Mouse (Mus musculus) CH12.LX (cell line): ENCODE results near the gene Vill. TPM values are rescaled to one million over a fixed set of nuclear protein-coding genes. Genes with fewer than 3 reads are reported as not detected.

Experiments used
- DNase-seq: peaks from one replicate; pipeline ENCODE4 v3.0.0-alpha.2; 2013; ENCODE audit errors: extremely low read depth
- H3K27ac ChIP-seq: 2 replicates; pipeline ENCODE4 v1.5.1; 2012; ENCODE audit warnings: low read depth, mild to moderate bottlenecking, control low read depth, moderate library complexity; ENCODE audit not compliant: insufficient read depth
- H3K27me3 ChIP-seq: replicated peaks from 2 replicates; pipeline ENCODE3; 2012; ENCODE audit warnings: inconsistent platforms
- H3K36me3 ChIP-seq, 2 experiments: replicated peaks in 1 of 2; 2 replicates each; pipeline versions ENCODE3 to v1.6.1; 2012; ENCODE audit warnings: inconsistent platforms in 1 of 2, low read length in 1 of 2, mild to moderate bottlenecking in 1 of 2, mixed read lengths in 1 of 2, moderate library complexity in 1 of 2; ENCODE audit not compliant: control insufficient read depth in 1 of 2, insufficient read depth in 1 of 2
- H3K4me1 ChIP-seq, 2 experiments: 2 replicates each; pipeline ENCODE4 v1.6.1; 2012; ENCODE audit warnings: inconsistent platforms in 1 of 2, moderate library complexity in 1 of 2; ENCODE audit not compliant: insufficient read depth in 2 of 2, control insufficient read depth in 1 of 2
- H3K4me2 ChIP-seq: 2 replicates; pipeline ENCODE4 v1.6.1; 2012; ENCODE audit warnings: low read depth, mild to moderate bottlenecking, control low read depth; ENCODE audit not compliant: poor library complexity, insufficient read depth, severe bottlenecking
- H3K4me3 ChIP-seq, 3 experiments: fragments of 150-350 bp in 1 of 3; sonication (generic) in 1 of 3; replicated peaks in 1 of 3; 2 replicates each; pipeline versions ENCODE3 to v1.5.1; 2011 to 2012; ENCODE audit warnings: low read depth in 2 of 3, low read length in 2 of 3, mild to moderate bottlenecking in 2 of 3, moderate library complexity in 2 of 3, control low read depth in 1 of 3, improper control_type of control experiment in 1 of 3, inconsistent platforms in 1 of 3, mixed read lengths in 1 of 3; ENCODE audit not compliant: poor library complexity in 1 of 3
- H3K79me2 ChIP-seq: replicated peaks from 2 replicates; pipeline ENCODE4 v1.6.1; 2012; ENCODE audit warnings: mild to moderate bottlenecking, moderate library complexity; ENCODE audit not compliant: control insufficient read depth, poor library complexity, insufficient read depth, severe bottlenecking; ENCODE audit errors: extremely low read depth
- H3K9ac ChIP-seq: 2 replicates; pipeline ENCODE4 v1.6.1; 2012; ENCODE audit warnings: low read depth, mild to moderate bottlenecking, control low read depth, moderate library complexity; ENCODE audit not compliant: insufficient read depth
- H3K9me3 ChIP-seq: replicated peaks from 2 replicates; pipeline ENCODE3; 2012; ENCODE audit warnings: low read length, inconsistent platforms, mixed read lengths
- ELF1 ChIP-seq: IDR thresholded peaks from 2 replicates; pipeline ENCODE4 v1.6.1; 2014; ENCODE audit warnings: low read depth, mild to moderate bottlenecking, inconsistent platforms, low read length, improper control_type of control experiment
- IRF4 ChIP-seq: IDR thresholded peaks from 2 replicates; pipeline ENCODE4 v1.6.1; 2014; ENCODE audit warnings: low read depth, mild to moderate bottlenecking, inconsistent platforms, low read length, improper control_type of control experiment
- KAT2A ChIP-seq: IDR thresholded peaks from 2 replicates; pipeline ENCODE4 v1.6.1; 2012; ENCODE audit warnings: low read length, improper control_type of control experiment, inconsistent platforms; ENCODE audit not compliant: insufficient replicate concordance
- NELFE ChIP-seq: IDR thresholded peaks from 2 replicates; pipeline ENCODE4 v1.6.1; 2011; ENCODE audit warnings: low read depth, low read length, improper control_type of control experiment
- POLR2A ChIP-seq: IDR thresholded peaks from 2 replicates; pipeline ENCODE4 v1.6.1; 2011; ENCODE audit warnings: low read depth, mild to moderate bottlenecking, improper control_type of control experiment, low read length
- RAD21 ChIP-seq: IDR thresholded peaks from 2 replicates; pipeline ENCODE4 v1.6.1; 2011; ENCODE audit warnings: low read depth, mild to moderate bottlenecking, low read length, improper control_type of control experiment, moderate library complexity
- ZMIZ1 ChIP-seq: IDR thresholded peaks from 2 replicates; pipeline ENCODE4 v1.6.1; 2012; ENCODE audit warnings: low read depth, mild to moderate bottlenecking, inconsistent platforms, low read length, improper control_type of control experiment
- dilution Hi-C: fragments of 300-500 bp; cut with MboI; formaldehyde crosslinking; loops from 2 replicates; pipeline ENCODE4 v1.14.3; 2020; ENCODE audit warnings: low sequenced_read_pairs; ENCODE audit not compliant: extremely low pct_unique_long_range_greater_than_20kb, extremely low pct_ligation_motif_present
- in situ Hi-C: fragments of 300-500 bp; cut with MboI; formaldehyde crosslinking; loops from 3 replicates; pipeline ENCODE4 v1.14.3; 2019; ENCODE audit warnings: low sequenced_read_pairs, low pct_ligation_motif_present, low pct_unique_long_range_greater_than_20kb, mixed read lengths
- polyA plus RNA-seq: library from polyadenylated mRNA; unstranded; fragments of >175 nt; gene quantifications from 2 replicates; pipeline ENCODE4 v1.2.1, GENCODE M21; 2012; ENCODE audit warnings: low read depth; ENCODE audit not compliant: insufficient read length
- total RNA-seq, 2 experiments: library from RNA; depleted of rRNA; stranded (reverse); fragments of 300-350 nt in 1 of 2; fragments of >200 nt in 1 of 2; gene quantifications; 2 replicates each; pipeline ENCODE4 v1.2.3; 2012 to 2014

Vill gene
- total and polyA plus RNA-seq, 3 experiments: 46.3 to 85.2 (median 57.3) TPM

GRCm38 (mm10) chr9:119119409-119120167, 67.0 kb downstream of the Vill start (continued):
- TF ChIP-seq ZMIZ1 (no peak), POLR2A (peak; percentile 68), KAT2A (no peak), ELF1 (no peak), RAD21 (no peak), NELFE (no peak)

GRCm38 (mm10) chr9:119120168-119120560, 67.6 kb downstream of the Vill start:
- Histone ChIP-seq H3K27ac (no peak overlapping the region), H3K9ac (peak overlapping the region; percentile 42; the same call in 1 of the 2 replicates), H3K4me2 (peak overlapping the region; percentile 41), H3K4me1 (peaks cover 5 to 25% of the 10 kb centered on the region in 2 experiments; a peak in 3 of 4 replicates), H3K36me3 (peaks cover 14 to 43% of the 10 kb centered on the region in 2 experiments), H3K4me3 (peak overlapping the region; percentile 59 to 78 (median 69)), H3K9me3 (no peaks in the 10 kb centered on the region), H3K27me3 (no peaks in the 10 kb centered on the region), H3K79me2 (no peaks in the 10 kb centered on the region)
- in situ Hi-C loops: no loop called here
- no peak for TF ChIP-seq IRF4
- dilution Hi-C loops: no loop called here
- no peak for DNase-seq

Other genes with a start within 250 kb of the Vill start
- gene Ctdspl, start 126.3 kb upstream of the Vill start, total RNA-seq (2012; rRNA removed): not detected in 2 replicates
- gene Ctdspl, start 126.3 kb upstream of the Vill start, total RNA-seq (2014; rRNA removed): not detected in 2 replicates
- gene Ctdspl, start 126.3 kb upstream of the Vill start, polyA plus RNA-seq: not detected in 2 replicates
- 0.21 and 0.38 TPM in 2 replicates for gene Plcd1, start 40.7 kb downstream of the Vill start, total RNA-seq (2012; rRNA removed)
- gene Plcd1, start 40.7 kb downstream of the Vill start, total RNA-seq (2014; rRNA removed): not detected in 2 replicates
- gene Plcd1, start 40.7 kb downstream of the Vill start, polyA plus RNA-seq: 0.43 and 0.59 TPM in 2 replicates
- 6.2 and 6.3 TPM in 2 replicates for gene Dlec1, start 49.7 kb downstream of the Vill start, total RNA-seq (2012; rRNA removed)
- 1.3 and 1.4 TPM in 2 replicates for gene Dlec1, start 49.7 kb downstream of the Vill start, total RNA-seq (2014; rRNA removed)
- gene Dlec1, start 49.7 kb downstream of the Vill start, polyA plus RNA-seq: 5.9 and 6.0 TPM in 2 replicates
- gene Acaa1b, start 104.3 kb downstream of the Vill start, total RNA-seq (2012; rRNA removed): 0.08 and 0.17 TPM in 2 replicates
- not detected in 2 replicates for gene Acaa1b, start 104.3 kb downstream of the Vill start, total RNA-seq (2014; rRNA removed)
- 0.78 TPM in 1 of 2 replicates, not detected in the other for gene Acaa1b, start 104.3 kb downstream of the Vill start, polyA plus RNA-seq
- gene Gm47289, start 106.4 kb downstream of the Vill start, total RNA-seq (2012; rRNA removed): not detected in 2 replicates
- gene Gm47289, start 106.4 kb downstream of the Vill start, total RNA-seq (2014; rRNA removed): not detected in 2 replicates
- not detected in 2 replicates for gene Gm47289, start 106.4 kb downstream of the Vill start, polyA plus RNA-seq
- gene Slc22a13, start 156.3 kb downstream of the Vill start, total RNA-seq (2012; rRNA removed): not detected in 2 replicates
- not detected in 2 replicates for gene Slc22a13, start 156.3 kb downstream of the Vill start, total RNA-seq (2014; rRNA removed)
- gene Slc22a13, start 156.3 kb downstream of the Vill start, polyA plus RNA-seq: not detected in 2 replicates